Mouse (Mus musculus): ENCODE results near the gene Fgfr2. TPM values are rescaled to one million over a fixed set of nuclear protein-coding genes. Genes with fewer than 3 reads are reported as not detected.
A peak's percentile ranks its signal among the peaks of the same experiment; 100 is the strongest.

Fgfr2 gene
- polyA plus RNA-seq, 1 experiment from 2014 or later: 121 TPM

DNA sequence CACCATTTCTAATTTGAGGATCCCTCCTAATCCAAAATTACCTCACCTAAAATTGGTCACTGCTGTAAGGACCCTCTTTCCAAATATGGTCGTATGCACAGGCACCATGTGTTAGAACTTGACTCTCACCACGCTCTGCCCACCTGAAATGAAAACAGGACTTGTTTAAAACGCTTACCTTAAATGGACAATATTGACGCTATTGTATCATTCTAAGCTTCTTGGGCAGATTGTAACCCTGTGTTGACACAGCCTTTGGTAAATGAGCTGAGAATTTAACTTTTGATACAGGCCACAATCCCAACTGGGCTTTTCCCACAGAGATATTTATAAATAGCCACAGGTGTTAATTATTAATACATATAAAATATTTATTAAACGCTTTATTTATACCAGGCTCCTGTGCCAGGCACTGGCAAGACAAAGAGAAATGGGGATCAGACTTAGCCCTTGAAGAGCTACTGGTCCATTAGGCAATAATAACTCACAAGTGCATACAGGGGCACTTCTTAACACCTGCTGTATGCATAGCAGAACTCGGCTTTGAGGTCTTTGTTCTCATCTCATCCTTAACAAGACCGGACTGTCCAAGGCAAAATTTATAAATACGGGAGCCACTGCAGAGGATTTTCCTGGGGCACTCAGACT is 16.7 kb upstream of the Fgfr2 start:
- H3K27ac ChIP-seq: no peak overlapping the region
- ATAC-seq (ENCODE audit: insufficient number of reproducible peaks, insufficient read depth, low FRiP score, low TSS enrichment): no peak
- H3K4me3 ChIP-seq: no peak overlapping the region
- no peaks in the 10 kb centered on the region for H3K4me1 ChIP-seq
- WGBS: 85% methylated on average over 8 of the region's 8 CpGs
- no peaks in the 10 kb centered on the region for H3K36me3 ChIP-seq
- H3K4me2 ChIP-seq (replicated peaks): no peak overlapping the region
- no peak overlapping the region for H3K9ac ChIP-seq
- no peaks in the 10 kb centered on the region for H3K9me3 ChIP-seq
- H3K27me3 ChIP-seq: no peaks in the 10 kb centered on the region

DNA sequence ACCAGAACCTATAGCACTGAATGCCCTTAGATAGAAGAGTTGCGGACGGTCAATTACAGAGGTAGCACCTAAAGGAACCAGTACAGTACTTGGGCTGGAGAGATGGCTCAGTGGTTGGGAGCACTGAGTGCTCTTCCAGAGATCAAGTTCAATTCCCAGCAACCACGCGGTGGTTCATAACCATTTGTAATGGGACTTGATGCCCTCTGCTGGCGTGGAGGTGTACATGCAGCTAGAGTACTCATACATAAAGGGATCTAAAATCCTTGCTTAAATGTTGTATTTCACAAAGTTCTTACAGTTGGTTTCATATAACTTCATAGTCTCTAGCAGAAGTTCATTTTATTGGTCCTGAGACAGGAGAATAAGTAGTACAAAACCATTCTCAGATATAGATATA is 10.4 kb upstream of the Fgfr2 start:
- H3K9me3 ChIP-seq: no peaks in the 10 kb centered on the region
- no peak overlapping the region for H3K9ac ChIP-seq
- WGBS: 75% methylated on average over 5 of the region's 5 CpGs
- H3K4me2 ChIP-seq (replicated peaks): no peak overlapping the region
- no peaks in the 10 kb centered on the region for H3K36me3 ChIP-seq
- ATAC-seq (ENCODE audit: insufficient number of reproducible peaks, insufficient read depth, low FRiP score, low TSS enrichment): no peak
- H3K27me3 ChIP-seq: no peaks in the 10 kb centered on the region
- no peaks in the 10 kb centered on the region for H3K4me1 ChIP-seq
- no peak overlapping the region for H3K27ac ChIP-seq
- H3K4me3 ChIP-seq: no peak overlapping the region

DNA sequence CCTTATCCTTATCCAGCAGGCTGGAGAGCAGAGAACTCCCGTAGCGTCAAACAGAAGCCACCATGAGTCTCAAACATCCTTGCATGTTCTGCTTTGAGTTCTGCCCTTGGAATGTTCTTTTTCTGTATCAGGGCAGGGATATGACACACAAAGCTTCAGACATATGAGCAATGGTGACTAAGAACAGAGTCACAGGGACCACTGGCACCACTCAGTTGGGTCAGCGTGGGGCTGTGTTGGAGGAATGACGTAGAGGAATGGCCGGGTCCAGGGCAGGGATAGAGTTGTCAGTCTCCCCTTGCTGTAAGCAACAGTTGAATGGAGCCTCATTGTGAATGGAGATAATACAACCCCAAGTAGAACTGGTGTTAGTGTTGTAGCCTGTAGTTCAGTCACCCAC is 9.6 kb upstream of the Fgfr2 start:
- Histone ChIP-seq H3K9ac (no peak overlapping the region), H3K27me3 (no peaks in the 10 kb centered on the region), H3K4me2 (replicated peaks) (no peak overlapping the region), H3K9me3 (no peaks in the 10 kb centered on the region), H3K4me1 (no peaks in the 10 kb centered on the region), H3K27ac (no peak overlapping the region), H3K36me3 (no peaks in the 10 kb centered on the region), H3K4me3 (no peak overlapping the region)
- no peak for ATAC-seq (ENCODE audit: insufficient number of reproducible peaks, insufficient read depth, low FRiP score, low TSS enrichment)
- WGBS: 95% methylated on average over 5 of the region's 5 CpGs

DNA sequence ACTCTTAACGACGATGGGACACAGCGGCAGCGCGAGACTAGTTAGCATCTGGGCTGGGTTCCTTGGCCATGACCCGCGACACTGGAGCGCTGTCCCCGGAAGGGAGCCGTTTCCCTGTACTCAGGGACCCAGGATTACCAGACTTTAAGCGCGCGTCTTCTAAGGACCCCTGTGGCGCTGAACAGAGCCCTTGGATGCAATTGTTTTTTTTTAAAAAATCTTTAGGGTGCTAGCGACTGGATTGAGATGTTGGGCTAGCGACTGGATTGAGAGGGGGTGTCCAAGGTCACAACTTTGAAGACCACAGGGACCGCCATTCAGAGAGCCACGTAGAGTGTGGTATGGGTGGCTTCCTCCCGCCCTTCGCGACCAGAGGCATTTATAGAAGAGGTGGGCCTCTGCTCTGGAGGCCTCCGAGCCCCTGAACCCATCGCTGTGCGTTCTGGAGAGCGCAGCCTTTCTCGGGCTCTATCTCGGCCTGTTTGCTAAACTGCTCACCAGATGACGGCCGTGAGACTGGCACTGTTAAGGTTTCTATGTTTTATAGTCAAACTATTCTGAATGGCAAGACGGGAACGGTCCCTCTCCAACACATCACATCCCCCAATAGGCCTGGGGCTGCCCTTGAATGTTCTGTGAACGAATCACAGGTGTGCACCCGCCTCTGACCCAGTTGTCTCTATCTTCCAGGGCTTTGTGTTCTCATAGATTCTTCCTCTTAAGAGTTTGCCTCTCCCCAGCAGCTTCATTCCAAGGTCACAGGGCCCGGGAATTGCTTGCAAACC is 1.7 kb upstream of the Fgfr2 start:
- H3K27ac ChIP-seq: peak overlapping the region; percentile 99; the same call in 1 of the 2 replicates
- no peak for ATAC-seq (ENCODE audit: insufficient number of reproducible peaks, insufficient read depth, low FRiP score, low TSS enrichment)
- no peaks in the 10 kb centered on the region for H3K9me3 ChIP-seq
- peak overlapping the region; percentile 99 for H3K9ac ChIP-seq
- H3K36me3 ChIP-seq: no peaks in the 10 kb centered on the region
- H3K4me1 ChIP-seq: peaks cover 20% of the 10 kb centered on the region
- H3K4me2 ChIP-seq (replicated peaks): peak overlapping the region; percentile 89
- WGBS: 4% methylated on average over 34 of the region's 34 CpGs
- H3K4me3 ChIP-seq: peak overlapping the region; percentile 86
- H3K27me3 ChIP-seq: 0 out of 2 replicates have a peak, but pooled peaks cover 3% of the 10 kb centered on the region

DNA sequence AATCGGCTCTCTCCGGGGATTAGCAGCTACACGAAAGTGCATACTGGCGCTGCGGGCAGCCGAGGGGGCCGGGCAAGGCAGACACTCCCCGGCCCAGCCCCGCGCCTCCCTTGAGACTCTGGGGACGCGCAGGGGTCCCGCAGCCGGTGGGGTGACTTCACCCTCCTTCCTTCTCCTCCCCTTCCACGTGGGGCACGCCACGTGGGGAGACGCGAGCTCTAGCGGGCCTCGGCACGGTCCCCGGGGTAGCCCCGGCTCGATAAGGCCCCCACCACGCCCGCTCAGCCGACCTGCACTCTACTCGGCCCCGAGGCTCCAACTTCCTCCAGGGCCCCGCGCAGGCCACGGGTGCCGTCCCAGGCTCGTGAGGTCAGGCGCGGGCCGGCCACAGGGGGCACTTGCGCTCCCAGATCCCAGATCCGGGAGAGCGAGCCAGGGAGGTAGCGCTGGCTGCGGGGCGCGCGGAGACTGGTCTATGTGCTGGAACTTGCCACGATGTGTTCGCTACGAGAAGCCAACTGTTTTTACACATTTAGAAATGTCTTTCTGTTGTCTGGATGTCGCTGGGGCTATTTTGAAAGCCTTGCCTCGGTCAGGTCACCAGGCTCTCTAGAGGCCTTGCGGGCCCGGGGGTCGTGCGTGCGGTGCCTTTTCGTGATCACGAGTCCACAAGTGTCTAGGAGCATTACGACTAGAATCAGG is 1.0 kb upstream of the Fgfr2 start, which contains the start of gene Ctbp2:
Gene Ctbp2, minus strand, starts transcription at position 356 of the 702 bp plus-strand sequence.
- WGBS: under 1% methylated on average over 59 of the region's 59 CpGs
- H3K9me3 ChIP-seq: no peaks in the 10 kb centered on the region
- peak within 1 kb of the TSS; percentile 99 for H3K9ac ChIP-seq
- 0 out of 2 replicates have a peak, but pooled peaks cover 3% of the 10 kb centered on the region for H3K27me3 ChIP-seq
- H3K4me2 ChIP-seq (replicated peaks): peak within 1 kb of the TSS; percentile 89
- peak within 1 kb of the TSS; percentile 86 for H3K4me3 ChIP-seq
- H3K36me3 ChIP-seq: no peaks in the 10 kb centered on the region
- peak within 1 kb of the TSS; percentile 99 for H3K27ac ChIP-seq
- peaks cover 21% of the 10 kb centered on the region for H3K4me1 ChIP-seq
- ATAC-seq (ENCODE audit: insufficient number of reproducible peaks, insufficient read depth, low FRiP score, low TSS enrichment): peak; percentile 83

DNA sequence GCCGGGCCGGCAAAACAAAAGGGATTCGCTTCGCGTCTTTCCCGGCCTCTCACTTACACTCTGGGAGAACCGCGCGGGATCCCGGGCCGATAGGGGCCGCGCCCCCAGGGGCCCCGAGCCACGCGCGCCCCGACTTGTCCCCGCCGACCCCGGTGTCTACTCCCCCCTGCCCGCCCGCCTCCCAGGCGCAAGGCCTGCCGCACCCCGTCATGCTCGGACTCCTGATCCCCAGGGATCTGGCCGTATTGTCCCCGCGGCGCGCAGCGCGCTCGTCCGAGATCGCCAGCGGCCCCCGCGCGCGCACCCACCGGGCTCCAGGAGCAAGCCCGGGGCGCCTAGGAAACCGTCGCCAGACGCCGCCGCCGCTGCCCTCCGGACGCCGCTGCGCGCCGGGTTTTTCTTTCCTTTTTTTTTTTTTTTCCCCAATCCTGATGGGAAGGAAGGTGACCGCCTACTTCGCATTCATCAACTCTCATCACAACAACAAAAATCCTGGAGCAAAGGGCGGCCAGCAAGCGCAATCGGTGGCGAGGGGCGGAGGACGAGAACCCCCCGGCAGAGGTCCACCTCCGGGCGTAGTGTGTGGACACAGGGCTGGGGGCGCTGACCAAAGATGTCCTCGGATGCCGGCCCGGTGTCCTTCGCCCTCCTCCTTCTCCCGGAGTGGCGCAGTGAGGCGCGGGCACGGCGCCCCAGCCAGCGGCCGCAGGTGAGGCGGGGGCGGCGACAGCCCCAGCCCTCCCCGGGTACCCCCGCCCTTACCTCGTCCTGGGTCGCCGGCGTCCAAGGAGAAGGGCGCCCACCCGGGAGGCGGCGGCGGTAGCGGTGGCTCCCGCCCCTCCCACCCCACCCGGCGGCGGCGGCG is 539 bp downstream of the Fgfr2 start:
- Histone ChIP-seq H3K36me3 (no peaks in the 10 kb centered on the region), H3K4me3 (peak overlapping the region; percentile 86), H3K4me2 (replicated peaks) (peak overlapping the region; percentile 89), H3K27ac (peak overlapping the region; percentile 99), H3K9me3 (no peaks in the 10 kb centered on the region), H3K4me1 (peaks cover 34% of the 10 kb centered on the region), H3K9ac (peak overlapping the region; percentile 99), H3K27me3 (0 out of 2 replicates have a peak, but pooled peaks cover 3% of the 10 kb centered on the region)
- under 1% methylated on average over 62 of the region's 102 CpGs for WGBS
- ATAC-seq (ENCODE audit: insufficient number of reproducible peaks, insufficient read depth, low FRiP score, low TSS enrichment): peak; percentile 26; the same call in 1 of the 2 replicates

DNA sequence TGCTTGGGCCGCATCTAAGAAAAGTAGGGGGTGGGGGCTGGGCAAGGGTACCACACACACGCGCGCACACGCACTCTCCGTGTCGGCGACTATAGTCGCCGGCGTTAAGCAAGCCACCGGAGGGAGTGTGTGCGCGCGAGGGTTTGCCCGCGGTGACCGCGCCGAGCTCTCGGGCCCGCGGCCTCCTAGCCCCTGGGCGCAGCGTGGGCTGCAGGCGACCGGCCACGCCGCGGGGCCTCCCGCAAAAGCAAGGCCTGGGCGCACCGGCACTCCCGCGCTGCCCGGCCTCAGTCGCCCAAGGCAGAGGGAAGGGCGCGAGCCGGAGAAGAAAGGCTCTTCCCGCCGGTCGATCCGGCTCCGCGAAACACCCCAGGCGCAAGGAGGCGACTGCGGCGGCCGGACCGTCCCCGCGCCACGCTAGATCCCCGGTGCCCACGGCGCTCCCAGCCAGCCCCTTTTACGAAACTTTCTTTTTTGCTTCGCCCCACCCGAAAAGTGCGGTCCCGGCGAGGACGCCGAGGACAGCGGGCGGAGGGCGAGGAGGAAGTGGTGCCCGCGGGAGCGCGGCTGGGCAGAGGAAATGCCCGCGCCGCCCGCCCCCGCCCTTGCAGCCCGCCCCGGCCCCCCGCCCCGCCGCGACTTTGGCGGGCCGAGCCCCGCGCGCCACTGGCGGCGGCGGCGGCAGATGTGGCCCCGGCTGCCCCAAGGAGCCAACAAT is 1.3 kb downstream of the Fgfr2 start:
- Histone ChIP-seq H3K4me1 (peaks cover 42% of the 10 kb centered on the region), H3K9me3 (no peaks in the 10 kb centered on the region), H3K4me2 (replicated peaks) (peak overlapping the region; percentile 89), H3K4me3 (peak overlapping the region; percentile 86), H3K9ac (peak overlapping the region; percentile 99), H3K36me3 (no peaks in the 10 kb centered on the region), H3K27ac (peak overlapping the region; percentile 99), H3K27me3 (0 out of 2 replicates have a peak, but pooled peaks cover 3% of the 10 kb centered on the region)
- ATAC-seq (ENCODE audit: insufficient number of reproducible peaks, insufficient read depth, low FRiP score, low TSS enrichment): no peak
- under 1% methylated on average over 94 of the region's 94 CpGs for WGBS

DNA sequence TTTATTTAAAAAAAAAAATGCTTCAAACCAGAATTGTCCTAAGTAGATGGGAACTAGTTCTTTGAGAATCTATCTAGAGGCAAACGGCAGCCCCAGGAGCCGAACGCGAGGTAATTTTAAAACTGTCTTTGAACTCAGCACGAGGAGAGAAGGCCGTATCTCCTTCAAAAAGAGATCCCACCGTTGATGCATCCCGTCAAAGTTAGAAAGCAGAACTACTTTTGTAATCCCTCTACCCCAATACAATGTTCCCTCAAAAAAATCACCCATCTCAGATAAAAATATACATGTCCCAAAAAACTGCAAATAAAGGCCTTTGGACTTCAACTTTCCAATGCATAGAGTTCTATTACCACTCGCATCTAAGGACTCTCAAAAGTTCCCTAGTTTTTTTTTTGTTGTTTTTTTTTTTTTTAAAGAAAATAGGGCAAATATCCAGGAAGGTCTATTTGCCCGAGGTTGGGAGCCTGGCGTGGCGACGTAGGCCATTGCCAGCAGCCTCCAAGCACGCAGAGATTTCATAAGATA is 2.0 kb downstream of the Fgfr2 start:
- Histone ChIP-seq H3K4me2 (replicated peaks) (peak overlapping the region; percentile 89), H3K9me3 (no peaks in the 10 kb centered on the region), H3K27me3 (0 out of 2 replicates have a peak, but pooled peaks cover under 1% of the 10 kb centered on the region), H3K4me1 (peaks cover 49% of the 10 kb centered on the region), H3K27ac (peak overlapping the region; percentile 99), H3K36me3 (no peaks in the 10 kb centered on the region), H3K9ac (peak overlapping the region; percentile 99), H3K4me3 (peak overlapping the region; percentile 86)
- ATAC-seq (ENCODE audit: insufficient number of reproducible peaks, insufficient read depth, low FRiP score, low TSS enrichment): no peak
- under 1% methylated on average over 14 of the region's 14 CpGs for WGBS

DNA sequence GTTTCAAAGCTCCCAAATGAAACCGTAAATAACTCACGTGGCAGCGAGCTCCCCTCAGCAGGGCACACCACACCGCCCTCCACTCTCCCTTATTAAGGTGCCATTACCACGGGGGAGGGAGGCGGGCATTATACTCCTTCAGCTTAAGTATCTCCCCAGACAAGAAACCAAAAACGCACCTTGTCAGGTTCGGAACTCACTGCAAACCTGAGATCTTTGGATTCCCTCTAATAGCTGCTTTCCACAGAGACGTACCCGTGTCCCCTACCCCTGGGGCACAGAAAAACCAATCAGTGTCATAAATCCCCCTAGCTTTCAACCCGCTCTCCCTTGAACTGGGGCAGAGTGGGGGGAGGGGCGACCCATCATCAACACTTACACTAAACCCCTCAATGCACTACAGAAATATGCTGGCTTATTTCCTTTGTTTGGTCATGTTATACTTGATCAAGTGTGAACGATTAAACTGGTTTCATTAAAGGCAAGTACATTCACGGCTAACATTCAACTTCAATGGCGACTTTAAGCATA is 2.9 kb downstream of the Fgfr2 start:
- H3K27ac ChIP-seq: no peak overlapping the region
- H3K9ac ChIP-seq: peak overlapping the region; percentile 39; the same call in 1 of the 2 replicates
- H3K4me1 ChIP-seq: peaks cover 55% of the 10 kb centered on the region

DNA sequence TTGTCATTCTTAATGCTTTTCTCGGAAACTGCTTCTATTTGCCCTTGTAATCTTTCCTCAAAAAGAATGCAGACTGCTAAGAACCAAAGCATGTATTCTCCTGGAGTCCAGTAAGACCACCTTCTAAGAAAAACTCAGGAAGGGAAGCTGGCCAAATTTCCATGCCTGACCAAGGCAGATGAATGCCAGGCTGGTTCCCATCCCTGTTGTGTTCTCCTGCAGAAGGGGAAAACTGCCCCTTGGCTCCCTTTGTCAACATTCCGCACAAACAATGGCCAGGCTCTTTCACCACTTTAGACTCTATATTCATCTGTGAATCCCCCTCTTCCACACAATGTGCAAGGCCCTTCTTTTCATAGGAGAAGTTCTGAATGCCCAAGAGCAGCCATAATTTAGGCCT is 5.3 kb downstream of the Fgfr2 start:
- no peak overlapping the region for H3K27ac ChIP-seq
- ATAC-seq (ENCODE audit: insufficient number of reproducible peaks, insufficient read depth, low FRiP score, low TSS enrichment): no peak
- H3K4me2 ChIP-seq (replicated peaks): no peak overlapping the region
- H3K36me3 ChIP-seq: no peaks in the 10 kb centered on the region
- H3K4me3 ChIP-seq: no peak overlapping the region
- H3K9ac ChIP-seq: no peak overlapping the region
- H3K4me1 ChIP-seq: peaks cover 70% of the 10 kb centered on the region
- no peaks in the 10 kb centered on the region for H3K9me3 ChIP-seq
- H3K27me3 ChIP-seq: no peaks in the 10 kb centered on the region
- WGBS: 18% methylated on average over 2 of the region's 2 CpGs

More for the DNA sequence above, 2.9 kb downstream of the Fgfr2 start:
- ATAC-seq (ENCODE audit: insufficient number of reproducible peaks, insufficient read depth, low FRiP score, low TSS enrichment): no peak
- Histone ChIP-seq H3K27me3 (no peaks in the 10 kb centered on the region), H3K4me3 (peak overlapping the region; percentile 86), H3K36me3 (no peaks in the 10 kb centered on the region), H3K9me3 (no peaks in the 10 kb centered on the region), H3K4me2 (replicated peaks) (peak overlapping the region; percentile 89)
- whole genome bisulfite sequencing: 5% methylated on average over 15 of the region's 15 CpGs

Measured in embryonic facial prominence, embryonic 12.5 days (tissue).